Mouse (Mus musculus) Patski (cell line): ENCODE data around the gene Cyyr1. TPM values are rescaled to one million over a fixed set of nuclear protein-coding genes. Genes with fewer than 3 reads are reported as not detected.
"Not testable (repeated sequence)": the region's sequence is repeated elsewhere in the genome, so short reads cannot be mapped to it uniquely, and the experiment has no call there.

Experiments
- ATAC-seq: fragments of 100-300 bp; one replicate; pipeline ENCODE4 v1.8.0; 2021
- CTCF ChIA-PET: fragments of 350-600 bp; sonication (Branson Sonifier 250); formaldehyde crosslinking; loops from one replicate; lab custom pipeline; 2022; ENCODE audit warnings: inconsistent platforms; lab: Charles Lee
- POLR2A ChIA-PET: fragments of 350-600 bp; sonication (Branson Sonifier 250); formaldehyde crosslinking; loops from one replicate; lab custom pipeline; 2022; ENCODE audit warnings: antibody characterized with exemption, inconsistent platforms; lab: Charles Lee
- DNase-seq: peaks from one replicate; pipeline ENCODE4 v3.0.0-alpha.2; 2011; ENCODE audit warnings: low read depth, low spot score
- H3K27me3 ChIP-seq: fragments of 371-371 bp; one replicate; pipeline ENCODE4 v1.5.1; 2021
- CTCF ChIP-seq: fragments of 100-300 bp; IDR thresholded peaks from one replicate; pipeline ENCODE4 v1.5.1; 2021
- in situ Hi-C: fragments of 300-500 bp; cut with MboI; formaldehyde crosslinking; loops from 3 replicates; pipeline ENCODE4 v1.11.1; 2018; ENCODE audit warnings: low pct_unique_long_range_greater_than_20kb, mixed read lengths
- polyA plus RNA-seq: library from polyadenylated mRNA; unstranded; gene quantifications from one replicate; pipeline ENCODE4 v1.2.3, GENCODE M21; 2021

Cyyr1 gene
- polyA plus RNA-seq: not detected

GRCm38 (mm10) chr16:85553297-85553696, at the start of gene Cyyr1:
Gene Cyyr1 (minus strand): TSS chr16:85553397.
- POLR2A ChIA-PET, DNase-seq, ATAC-seq, CTCF ChIA-PET, in situ Hi-C loops: not testable (repeated sequence)
- peaks cover 40% of the 10 kb centered on the region for H3K27me3 ChIP-seq

- peaks cover 15% of the 10 kb centered on the region for H3K27me3 ChIP-seq
- ATAC-seq: no peak
- POLR2A ChIA-PET: no interaction called here
- CTCF ChIA-PET: no interaction called here
- no peak for DNase-seq
- in situ Hi-C loops: no loop called here
- TF ChIP-seq CTCF: no peak
Measured at GRCm38 (mm10) chr16:85588844-85589243, 35.6 kb upstream of the Cyyr1 start.

- no peak for TF ChIP-seq CTCF
- POLR2A ChIA-PET: no interaction called here
- DNase-seq (no peak), ATAC-seq (no peak)
- CTCF ChIA-PET: no interaction called here
- in situ Hi-C loops: no loop called here
- H3K27me3 ChIP-seq: peaks cover 11% of the 10 kb centered on the region
Measured at GRCm38 (mm10) chr16:85587573-85588226, 34.5 kb upstream of the Cyyr1 start.

- ChIA-PET CTCF (no interaction called here), POLR2A (no interaction called here)
- peaks cover 30% of the 10 kb centered on the region for H3K27me3 ChIP-seq
- ATAC-seq: no peak
- no peak for TF ChIP-seq CTCF
- in situ Hi-C loops: no loop called here
- DNase-seq: no peak
Measured at GRCm38 (mm10) chr16:85566474-85566873, 13.3 kb upstream of the Cyyr1 start.

DNA sequence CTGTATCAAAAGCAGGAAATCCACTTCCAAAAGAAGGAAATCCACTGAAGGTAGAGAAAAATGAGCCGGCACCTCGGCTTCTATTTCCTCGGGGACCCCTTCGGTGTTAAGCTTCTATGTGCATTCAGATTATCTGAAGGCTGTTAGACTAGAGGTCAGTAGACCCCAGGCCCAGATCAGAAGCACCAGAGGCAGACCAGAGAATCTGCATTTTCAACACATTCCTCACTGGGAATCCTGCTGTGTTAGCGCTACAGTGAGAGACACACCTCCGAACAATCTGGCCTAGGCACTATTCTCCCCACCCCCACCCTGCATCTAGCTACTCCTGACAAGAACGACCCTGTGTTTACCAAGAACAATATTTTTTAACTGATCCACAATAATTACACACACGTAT, 641 bp upstream of the Cyyr1 start:
- in situ Hi-C loops: no loop called here
- ATAC-seq (no peak), DNase-seq (no peak)
- no peak for TF ChIP-seq CTCF
- ChIA-PET CTCF (no interaction called here), POLR2A (no interaction called here)
- peaks cover 37% of the 10 kb centered on the region for H3K27me3 ChIP-seq

- H3K27me3 ChIP-seq: peaks cover 40% of the 10 kb centered on the region
- DNase-seq, in situ Hi-C loops, POLR2A ChIA-PET, CTCF ChIA-PET, ATAC-seq: not testable (repeated sequence)
Measured at GRCm38 (mm10) chr16:85551976-85552375, 1.2 kb downstream of the Cyyr1 start.

DNA sequence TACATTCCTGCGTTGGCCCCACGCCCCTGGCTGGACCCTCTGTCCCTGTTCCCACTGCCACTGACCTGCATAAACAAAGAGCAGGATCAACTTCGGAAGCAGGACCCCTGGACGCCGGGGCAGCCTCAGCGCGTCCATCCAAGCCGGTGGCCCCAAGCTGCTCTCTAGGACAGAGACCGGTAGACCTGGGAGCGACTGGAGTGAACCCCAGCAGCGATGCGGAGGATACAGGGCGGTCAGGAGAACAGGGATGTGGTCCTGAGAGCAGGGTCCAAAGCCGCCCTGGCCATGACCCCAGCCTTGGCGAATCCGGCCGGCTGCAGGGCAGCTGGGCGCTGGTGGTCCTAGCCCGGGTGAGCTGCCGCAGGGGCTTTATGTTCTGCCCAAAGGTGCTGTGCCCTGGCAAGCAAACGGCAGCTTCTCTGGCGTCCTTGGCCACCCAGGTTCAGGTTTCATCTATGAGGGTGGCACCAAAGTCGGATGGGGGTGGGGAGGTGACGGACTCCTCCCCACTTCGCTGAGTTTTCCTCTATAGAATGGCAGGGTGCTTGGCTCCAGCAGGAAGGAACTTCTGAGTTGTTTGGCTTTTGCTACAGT, 3.1 kb downstream of the Cyyr1 start:
- ChIA-PET POLR2A (no interaction called here), CTCF (no interaction called here)
- H3K27me3 ChIP-seq: peaks cover 48% of the 10 kb centered on the region
- DNase-seq (no peak), ATAC-seq (no peak)
- no peak for TF ChIP-seq CTCF
- in situ Hi-C loops: no loop called here

GRCm38 (mm10) chr16:85546519-85546918, 6.7 kb downstream of the Cyyr1 start:
- peaks cover 59% of the 10 kb centered on the region for H3K27me3 ChIP-seq
- in situ Hi-C loops: no loop called here
- ChIA-PET POLR2A (interaction anchor here (0.7 kb wide), 1 partner anchor 625 kb away, joined by 3 read pairs; no protein-coding TSS in a partner anchor), CTCF (interaction anchor here (0.9 to 1.1 kb wide), 2 partner anchors 18 to 34 kb away, joined by 3 to 6 read pairs; no protein-coding TSS in a partner anchor)
- TF ChIP-seq CTCF: no peak
- DNase-seq: no peak
- no peak for ATAC-seq

DNA sequence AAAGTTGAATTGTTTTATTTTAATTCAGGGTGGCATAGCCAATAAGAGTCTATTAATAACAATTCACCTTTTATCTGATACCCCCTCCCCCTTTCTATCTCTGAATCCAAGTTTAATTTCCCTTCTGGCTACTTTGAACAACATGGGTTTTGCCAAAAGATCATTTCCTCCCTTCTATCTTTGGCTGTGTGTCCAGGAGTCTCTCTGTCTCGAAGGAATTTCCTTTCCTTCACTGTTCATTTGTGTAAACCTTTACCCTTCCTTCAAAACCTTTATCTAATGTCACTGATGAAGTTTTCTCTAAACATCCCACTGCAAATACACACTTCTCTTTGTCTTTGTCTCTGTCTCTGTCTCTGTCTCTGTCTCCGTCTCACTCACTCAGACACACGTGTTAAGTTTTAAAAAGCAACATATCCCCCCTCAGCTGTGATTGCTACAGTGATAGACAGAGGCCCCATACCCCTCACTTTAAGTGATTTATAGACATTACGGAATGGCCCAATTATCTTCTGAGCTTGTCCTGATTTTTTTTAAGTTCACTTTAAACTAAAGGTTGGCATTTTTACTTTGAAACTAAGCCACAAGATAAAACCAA, 11.4 kb downstream of the Cyyr1 start:
- CTCF ChIA-PET: no interaction called here

GRCm38 (mm10) chr16:85541023-85541422, 12.2 kb downstream of the Cyyr1 start:
- CTCF ChIA-PET: no interaction called here
- POLR2A ChIA-PET: no interaction called here
- no peak for ATAC-seq
- peaks cover 24% of the 10 kb centered on the region for H3K27me3 ChIP-seq
- in situ Hi-C loops: no loop called here
- no peak for TF ChIP-seq CTCF
- no peak for DNase-seq

More for the DNA sequence above, 11.4 kb downstream of the Cyyr1 start:
- H3K27me3 ChIP-seq: peaks cover 29% of the 10 kb centered on the region
- no peak for TF ChIP-seq CTCF
- in situ Hi-C loops: no loop called here
- ATAC-seq: no peak
- POLR2A ChIA-PET: no interaction called here
- DNase-seq: no peak

DNA sequence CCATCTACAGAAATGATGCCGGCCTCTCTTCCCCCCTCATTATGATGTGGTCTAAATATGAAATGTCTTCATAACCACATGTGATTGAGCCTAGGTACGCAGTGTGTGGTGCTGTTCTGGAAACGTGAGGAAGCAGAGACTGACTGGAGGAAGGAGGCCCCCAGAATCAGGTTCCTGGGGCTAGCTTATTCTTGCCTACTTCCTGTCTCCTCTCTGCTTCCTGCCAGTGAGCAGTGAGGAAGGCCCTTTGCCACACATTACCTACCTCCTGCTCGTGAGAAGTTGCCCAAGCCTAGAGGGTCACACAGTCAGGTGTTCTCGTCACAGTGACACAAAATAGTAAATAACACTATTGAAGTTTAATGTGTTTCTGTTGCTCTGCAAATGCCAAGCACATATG, 14.8 kb downstream of the Cyyr1 start:
- DNase-seq (no peak), ATAC-seq (no peak)
- H3K27me3 ChIP-seq: peaks cover 4% of the 10 kb centered on the region
- TF ChIP-seq CTCF: no peak
- ChIA-PET CTCF (no interaction called here), POLR2A (no interaction called here)
- in situ Hi-C loops: no loop called here
